Mouse (Mus musculus) MEL (cell line): Measurements from ENCODE around the gene Mad2l2. TPM values are rescaled to one million over a fixed set of nuclear protein-coding genes. Genes with fewer than 3 reads are reported as not detected.

Source experiments
- DNase-seq: peaks from one replicate; pipeline ENCODE4 v3.0.0; 2011; ENCODE audit warnings: low read depth, low spot score
- H3K27ac ChIP-seq: 2 replicates; pipeline ENCODE4 v1.5.1; 2012; ENCODE audit warnings: low read depth, mild to moderate bottlenecking, control low read depth, low read length, moderate library complexity; ENCODE audit not compliant: control insufficient read depth
- H3K27me3 ChIP-seq, 2 experiments: fragments of 150-350 bp in 1 of 2; sonication (generic) in 1 of 2; 2 replicates each; pipeline ENCODE4 v1.6.1; 2012; ENCODE audit warnings: low read length in 2 of 2, mild to moderate bottlenecking in 2 of 2, improper control_type of control experiment in 1 of 2, moderate library complexity in 1 of 2; ENCODE audit not compliant: insufficient read depth in 2 of 2, control insufficient read depth in 1 of 2
- H3K36me3 ChIP-seq, 2 experiments: 2 replicates each; pipeline ENCODE4 v1.6.1; 2012 to 2014; ENCODE audit warnings: low read length in 2 of 2, improper control_type of control experiment in 1 of 2, inconsistent platforms in 1 of 2, mild to moderate bottlenecking in 1 of 2; ENCODE audit not compliant: insufficient read depth in 2 of 2, control insufficient read depth in 1 of 2
- H3K4me1 ChIP-seq, 2 experiments: fragments of 150-350 bp in 1 of 2; sonication (generic) in 1 of 2; 2 replicates each; pipeline ENCODE4 v1.6.1; 2012; ENCODE audit warnings: low read length in 2 of 2, improper control_type of control experiment in 1 of 2, mild to moderate bottlenecking in 1 of 2; ENCODE audit not compliant: insufficient read depth in 2 of 2, control insufficient read depth in 1 of 2
- H3K4me3 ChIP-seq, 2 experiments: fragments of 150-350 bp in 1 of 2; sonication (generic) in 1 of 2; 2 replicates each; pipeline ENCODE4 v1.5.1; 2012; ENCODE audit warnings: low read depth in 2 of 2, low read length in 2 of 2, mild to moderate bottlenecking in 2 of 2, moderate library complexity in 2 of 2, control low read depth in 1 of 2, improper control_type of control experiment in 1 of 2; ENCODE audit not compliant: control insufficient read depth in 1 of 2, insufficient read depth in 1 of 2
- H3K79me2 ChIP-seq: 2 replicates; pipeline ENCODE4 v1.6.1; 2012; ENCODE audit warnings: mild to moderate bottlenecking, low read length, moderate library complexity; ENCODE audit not compliant: control insufficient read depth, poor library complexity, insufficient read depth
- H3K9ac ChIP-seq: 2 replicates; pipeline ENCODE4 v1.6.1; 2012; ENCODE audit warnings: low read depth, mild to moderate bottlenecking, control low read depth, low read length, moderate library complexity; ENCODE audit not compliant: control insufficient read depth, poor library complexity, severe bottlenecking
- H3K9me3 ChIP-seq: fragments of 150-350 bp; sonication (generic); replicated peaks from 2 replicates; pipeline ENCODE4 v1.6.1; 2012; ENCODE audit warnings: mild to moderate bottlenecking, low read length, improper control_type of control experiment, moderate library complexity; ENCODE audit not compliant: insufficient read depth
- BHLHE40 ChIP-seq: IDR thresholded peaks from 2 replicates; pipeline ENCODE4 v1.6.1; 2012; ENCODE audit warnings: low read depth, mild to moderate bottlenecking, inconsistent platforms, low read length, improper control_type of control experiment, borderline replicate concordance
- ELF1 ChIP-seq: IDR thresholded peaks from 2 replicates; pipeline ENCODE4 v1.6.1; 2014; ENCODE audit warnings: low read depth, mild to moderate bottlenecking, inconsistent platforms, low read length, improper control_type of control experiment, moderate library complexity
- ETS1 ChIP-seq: IDR thresholded peaks from 2 replicates; pipeline ENCODE4 v1.6.1; 2012; ENCODE audit warnings: low read depth, mild to moderate bottlenecking, inconsistent platforms, low read length, improper control_type of control experiment, moderate library complexity
- HCFC1 ChIP-seq: IDR thresholded peaks from 2 replicates; pipeline ENCODE4 v1.6.1; 2012; ENCODE audit warnings: low read depth, mild to moderate bottlenecking, inconsistent platforms, low read length, improper control_type of control experiment, moderate library complexity
- MAX ChIP-seq: IDR thresholded peaks from 2 replicates; pipeline ENCODE4 v1.6.1; 2011; ENCODE audit warnings: low read length, improper control_type of control experiment
- MEF2A ChIP-seq: IDR thresholded peaks from 2 replicates; pipeline ENCODE4 v1.6.1; 2014; ENCODE audit warnings: low read depth, mild to moderate bottlenecking, inconsistent platforms, low read length, improper control_type of control experiment; ENCODE audit not compliant: poor library complexity, insufficient replicate concordance, severe bottlenecking; ENCODE audit errors: extremely low read depth
- MXI1 ChIP-seq: IDR thresholded peaks from 2 replicates; pipeline ENCODE4 v1.6.1; 2011; ENCODE audit warnings: mild to moderate bottlenecking, low read depth, low read length, improper control_type of control experiment
- MYB ChIP-seq: IDR thresholded peaks from 2 replicates; pipeline ENCODE4 v1.6.1; 2011; ENCODE audit warnings: mild to moderate bottlenecking, low read depth, low read length, improper control_type of control experiment
- MYC ChIP-seq: IDR thresholded peaks from 2 replicates; pipeline ENCODE4 v1.6.1; 2011; ENCODE audit warnings: low read depth, mild to moderate bottlenecking, low read length, improper control_type of control experiment, moderate library complexity
- POLR2A ChIP-seq, 2 experiments: IDR thresholded peaks; 2 replicates each; pipeline ENCODE4 v1.6.1; 2011 to 2012; ENCODE audit warnings: low read length in 2 of 2, mild to moderate bottlenecking in 2 of 2, control low read depth in 1 of 2, improper control_type of control experiment in 1 of 2, low read depth in 1 of 2, moderate library complexity in 1 of 2; ENCODE audit not compliant: control insufficient read depth in 1 of 2, insufficient read depth in 1 of 2, poor library complexity in 1 of 2
- RAD21 ChIP-seq: IDR thresholded peaks from 2 replicates; pipeline ENCODE4 v1.6.1; 2011; ENCODE audit warnings: mild to moderate bottlenecking, low read depth, low read length, improper control_type of control experiment
- RCOR1 ChIP-seq: IDR thresholded peaks from 2 replicates; pipeline ENCODE4 v1.6.1; 2012; ENCODE audit warnings: low read depth, mild to moderate bottlenecking, inconsistent platforms, low read length, improper control_type of control experiment
- SMC3 ChIP-seq: IDR thresholded peaks from 2 replicates; pipeline ENCODE4 v1.6.1; 2011; ENCODE audit warnings: low read depth, low read length, improper control_type of control experiment
- TBP ChIP-seq: IDR thresholded peaks from 2 replicates; pipeline ENCODE4 v1.8.0; 2011; ENCODE audit warnings: low read depth, low read length, improper control_type of control experiment
- USF2 ChIP-seq, 2 experiments: IDR thresholded peaks; 2 replicates each; pipeline ENCODE4 v1.6.1; 2011 to 2012; ENCODE audit warnings: improper control_type of control experiment in 2 of 2, low read length in 2 of 2, borderline replicate concordance in 1 of 2, inconsistent platforms in 1 of 2, low read depth in 1 of 2, mild to moderate bottlenecking in 1 of 2; ENCODE audit not compliant: insufficient read depth in 1 of 2
- ZMIZ1 ChIP-seq: IDR thresholded peaks from 2 replicates; pipeline ENCODE4 v1.6.1; 2012; ENCODE audit warnings: low read depth, mild to moderate bottlenecking, inconsistent platforms, low read length, improper control_type of control experiment, moderate library complexity
- polyA plus RNA-seq, 2 experiments: library from polyadenylated mRNA; stranded (reverse) in 1 of 2; unstranded in 1 of 2; fragments of >175 nt in 1 of 2; fragments of >200 nt in 1 of 2; gene quantifications; 2 replicates each; pipeline versions ENCODE4 v1.2.1 to v1.2.4; 2012; ENCODE audit warnings: low replicate concordance in 2 of 2, low read depth in 1 of 2; ENCODE audit not compliant: insufficient read length in 2 of 2, insufficient read depth in 1 of 2, missing spikeins in 1 of 2
- total RNA-seq: library from RNA; depleted of rRNA; stranded (reverse); fragments of 300-350 nt; gene quantifications from 2 replicates; pipeline ENCODE4 v1.2.3, GENCODE M21; 2012

Gene Mad2l2
- total and polyA plus RNA-seq, 3 experiments = 28.6 to 44.8 TPM; not detected in 1

- Histone ChIP-seq H3K9me3 (no peaks in the 10 kb centered on the region), H3K4me3 (no peak overlapping the region), H3K36me3 (no peaks in the 10 kb centered on the region), H3K4me1 (no peaks in the 10 kb centered on the region), H3K27ac (no peak overlapping the region), H3K79me2 (no peaks in the 10 kb centered on the region), H3K27me3 (no peaks in the 10 kb centered on the region; a peak in 1 of 4 replicates), H3K9ac (no peak overlapping the region)
- no peak for DNase-seq
- TF ChIP-seq ETS1 = no peak
Measured at GRCm38 (mm10) chr4:148095081-148095480, 35.1 kb upstream of the Mad2l2 start.

DNA sequence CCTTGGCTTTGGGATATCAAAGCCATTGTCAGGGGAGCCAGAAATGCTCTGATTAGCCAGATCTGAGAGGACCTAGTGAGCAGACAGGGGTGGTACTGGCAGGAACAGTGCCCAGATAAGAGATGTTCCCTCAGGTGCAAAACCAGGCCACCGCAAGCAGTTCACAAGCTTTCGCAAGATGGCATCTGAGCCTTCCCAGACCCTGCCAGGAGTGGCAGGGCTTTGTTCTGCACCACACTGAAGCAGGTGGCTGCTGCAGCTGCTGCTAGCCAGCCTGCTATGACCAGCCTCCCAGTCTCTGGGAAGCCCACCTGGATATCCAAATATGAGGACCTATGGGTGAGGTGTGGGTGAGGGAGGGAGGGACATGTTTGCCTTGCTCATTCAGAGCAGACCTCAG, 32.2 kb upstream of the Mad2l2 start:
- no peaks in the 10 kb centered on the region for H3K36me3 ChIP-seq
- TF ChIP-seq RAD21 (no peak), ZMIZ1 (no peak), MXI1 (no peak), POLR2A (IDR thresholded peaks at IDR 0.05; ENCODE audit: control insufficient read depth in 1 of 2, insufficient read depth in 1 of 2, low read depth in 1 of 2, low read length in 2 of 2, poor library complexity in 1 of 2) (no peak), RCOR1 (no peak), TBP (no peak), USF2 (IDR thresholded peaks at IDR 0.05; ENCODE audit: borderline replicate concordance in 1 of 2, insufficient read depth in 1 of 2, low read depth in 1 of 2, low read length in 2 of 2) (no peak), ELF1 (no peak), SMC3 (no peak)
- TF ChIP-seq, all 39 proteins: peak for 0
- H3K9ac ChIP-seq = no peak overlapping the region
- no peaks in the 10 kb centered on the region for H3K4me1 ChIP-seq
- no peak for DNase-seq
- H3K4me3 ChIP-seq = no peak overlapping the region
- no peaks in the 10 kb centered on the region; a peak in 1 of 4 replicates for H3K27me3 ChIP-seq
- no peaks in the 10 kb centered on the region for H3K79me2 ChIP-seq
- H3K27ac ChIP-seq = no peak overlapping the region
- no peaks in the 10 kb centered on the region for H3K9me3 ChIP-seq

GRCm38 (mm10) chr4:148098666-148099065, 31.5 kb upstream of the Mad2l2 start:
- TF ChIP-seq SMC3 (no peak), BHLHE40 (no peak), MYC (no peak), MAX (no peak), MYB (no peak), HCFC1 (no peak), MEF2A (no peak), ETS1 (no peak)
- Histone ChIP-seq H3K36me3 (no peaks in the 10 kb centered on the region), H3K27ac (no peak overlapping the region), H3K9me3 (no peaks in the 10 kb centered on the region), H3K27me3 (no peaks in the 10 kb centered on the region; a peak in 1 of 4 replicates), H3K4me1 (no peaks in the 10 kb centered on the region), H3K79me2 (no peaks in the 10 kb centered on the region), H3K9ac (no peak overlapping the region), H3K4me3 (no peak overlapping the region)
- no peak for DNase-seq
